Mouse (Mus musculus) left cerebral cortex, adult 6 months (tissue): Measurements from ENCODE around the gene Ngp. TPM values are rescaled to one million over a fixed set of nuclear protein-coding genes. Genes with fewer than 3 reads are reported as not detected.

Experiments used
- long read RNA-seq, 2 experiments: library from polyadenylated mRNA; unstranded; transcript quantifications; one replicate each; pipeline ENCODE4 v2.0.0; 2019 to 2020
- polyA plus RNA-seq: library from polyadenylated mRNA; unstranded; fragments of <200 nt; fragmentation: Nextera tagmentation; gene quantifications from 2 replicates; pipeline ENCODE4 v1.2.3, GENCODE M21; 2021

Ngp gene
- not detected in 2 replicates for polyA plus RNA-seq
- long read RNA-seq, experiment 1, result 0 reads
- long read RNA-seq, experiment 2, result 0 reads

DNA sequence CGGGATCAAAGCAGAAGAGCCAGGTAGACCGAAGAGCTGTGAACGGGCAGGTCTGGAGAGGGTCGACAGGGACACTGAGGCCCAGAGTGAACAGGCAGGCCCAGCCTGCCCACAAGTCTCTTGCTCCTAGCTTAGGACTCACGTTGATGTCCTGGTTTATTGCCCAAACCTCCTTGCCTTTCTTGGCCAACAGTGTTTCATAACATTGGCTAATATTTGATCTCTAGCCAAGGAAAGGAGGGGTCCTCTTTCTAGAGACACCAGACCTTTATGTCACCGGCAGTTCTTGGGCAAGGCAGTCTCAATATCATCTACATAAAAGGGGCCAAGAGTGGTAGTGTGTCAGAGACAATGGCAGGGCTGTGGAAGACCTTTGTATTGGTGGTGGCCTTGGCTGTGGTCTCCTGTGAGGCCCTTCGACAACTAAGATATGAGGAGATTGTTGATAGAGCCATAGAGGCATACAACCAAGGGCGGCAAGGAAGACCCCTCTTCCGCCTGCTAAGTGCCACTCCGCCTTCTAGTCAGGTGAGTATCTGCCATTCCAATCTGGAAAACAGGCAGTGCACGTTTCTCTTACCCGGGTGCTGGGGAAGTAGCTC, at the start of gene Ngp:
Gene Ngp, plus strand, starts transcription at position 237 of the 602 bp plus-strand sequence.

DNA sequence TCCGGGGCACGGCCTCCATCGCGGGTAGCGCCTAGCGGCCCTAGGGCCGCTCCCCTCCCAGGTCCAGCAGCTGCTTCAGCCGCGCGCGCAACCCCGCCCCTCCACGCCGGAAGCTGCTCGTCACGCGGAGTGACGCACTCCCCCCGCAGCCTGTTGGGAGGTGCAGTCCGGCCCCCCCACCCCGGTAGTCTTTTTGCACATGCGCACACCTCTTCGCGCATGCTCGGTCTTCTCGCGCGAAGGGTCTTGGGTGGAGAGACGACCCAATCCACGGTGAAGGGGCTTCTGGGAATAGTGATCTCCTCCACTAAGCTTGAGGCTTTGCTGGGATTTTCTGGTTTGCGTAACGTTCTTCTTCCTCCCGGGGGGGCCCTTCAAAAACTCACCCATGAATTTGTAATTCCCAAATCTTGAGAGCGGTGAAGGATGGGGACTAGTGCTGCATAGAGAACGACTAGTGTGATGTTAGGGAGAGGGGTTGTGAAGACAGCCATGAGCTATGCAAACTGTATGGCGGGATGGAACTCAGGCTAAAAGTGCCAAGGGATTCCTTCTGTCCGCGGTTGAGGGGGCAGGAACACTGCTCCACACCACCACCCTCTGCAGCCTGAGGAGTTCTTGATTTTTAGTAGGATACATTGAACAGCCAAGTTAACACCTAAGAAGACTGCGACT, 11.3 kb upstream of the Ngp start, which contains the start of gene Ptpn23:
Gene Ptpn23, minus strand, starts transcription at position 115 of the 675 bp plus-strand sequence.

Other genes starting within 250 kb of the Ngp start
- gene Cspg5, start 176.0 kb upstream of the Ngp start, polyA plus RNA-seq, result 68.4 and 245 TPM in 2 replicates
- 16.6 and 23.0 TPM in 2 replicates for gene Elp6, start 114.6 kb upstream of the Ngp start, polyA plus RNA-seq
- 25.9 and 40.3 TPM in 2 replicates for gene Scap, start 86.5 kb upstream of the Ngp start, polyA plus RNA-seq
- 6.5 and 9.5 TPM in 2 replicates for gene Ptpn23, start 11.5 kb upstream of the Ngp start, polyA plus RNA-seq
- 7.4 and 8.0 TPM in 2 replicates for gene Klhl18, start 56.9 kb downstream of the Ngp start, polyA plus RNA-seq
- 1.8 and 2.1 TPM in 2 replicates for gene Kif9, start 57.2 kb downstream of the Ngp start, polyA plus RNA-seq
- gene Setd2, start 112.8 kb downstream of the Ngp start, polyA plus RNA-seq, result 8.8 and 9.2 TPM in 2 replicates
- gene Nradd, start 204.7 kb downstream of the Ngp start, polyA plus RNA-seq, result 2.5 and 3.3 TPM in 2 replicates
- 0.46 and 0.58 TPM in 2 replicates for gene Nbeal2, start 234.4 kb downstream of the Ngp start, polyA plus RNA-seq
- 120 and 126 TPM in 2 replicates for gene Ccdc12, start 236.8 kb downstream of the Ngp start, polyA plus RNA-seq